Mouse (Mus musculus): ENCODE data around the gene Acaca. TPM values are rescaled to one million over a fixed set of nuclear protein-coding genes. Genes with fewer than 3 reads are reported as not detected.

Acaca gene
- total RNA-seq, 2 experiments from 2014 or later, result 25.1 to 25.4 TPM

- DNase-seq (ENCODE audit: low spot score in 2 of 2), result no peak
Measured at GRCm38 (mm10) chr11:84210876-84211275, 81.4 kb downstream of the Acaca start.

DNA sequence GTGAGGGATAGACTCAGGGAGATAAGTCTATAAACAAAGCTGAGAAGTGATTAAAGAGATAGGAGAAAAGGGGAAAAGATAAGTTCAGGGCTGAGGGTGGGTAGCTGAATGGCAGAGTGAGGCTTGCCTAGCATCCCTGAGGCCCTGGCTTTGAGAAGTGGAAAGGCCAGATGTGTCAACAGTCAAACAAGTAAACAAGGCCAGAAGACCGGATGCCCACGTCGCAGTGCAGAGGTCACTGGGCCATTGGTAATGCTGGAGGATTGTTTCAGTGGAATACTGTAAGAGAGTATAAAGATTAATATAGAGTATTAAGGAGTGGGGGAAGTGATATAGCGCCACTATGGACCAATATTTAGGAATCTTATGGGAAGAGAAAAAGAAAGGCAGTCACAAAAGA, 89.5 kb downstream of the Acaca start:
- DNase-seq (ENCODE audit: low spot score in 2 of 2), result no peak

DNA sequence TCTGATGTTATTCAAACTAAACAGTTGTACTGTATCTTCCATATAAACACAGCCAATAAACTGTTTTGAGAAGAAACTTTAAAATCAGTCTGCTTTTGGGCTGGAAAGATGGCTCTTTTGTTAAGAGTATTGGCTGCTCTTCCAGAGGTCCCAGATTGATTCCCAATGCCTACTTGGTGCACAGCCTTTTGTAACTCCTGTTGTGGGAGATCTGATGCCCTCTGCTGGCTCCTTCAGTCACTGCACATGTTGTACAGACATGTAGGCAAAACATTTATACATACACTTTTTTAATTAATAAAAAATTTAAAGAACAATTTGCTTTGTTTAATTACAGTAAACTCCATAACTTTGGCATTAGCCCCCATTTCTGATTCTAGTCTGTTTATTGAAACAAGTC, 114.1 kb downstream of the Acaca start:
- peak in 1 of 2 experiments; percentile 40 for DNase-seq (ENCODE audit: low spot score in 2 of 2)

- no peak for DNase-seq (ENCODE audit: low spot score in 2 of 2)
Measured at GRCm38 (mm10) chr11:84247370-84247769, 117.9 kb downstream of the Acaca start.

GRCm38 (mm10) chr11:84251170-84251569, 121.7 kb downstream of the Acaca start:
- no peak for DNase-seq (ENCODE audit: low spot score in 2 of 2)

DNA sequence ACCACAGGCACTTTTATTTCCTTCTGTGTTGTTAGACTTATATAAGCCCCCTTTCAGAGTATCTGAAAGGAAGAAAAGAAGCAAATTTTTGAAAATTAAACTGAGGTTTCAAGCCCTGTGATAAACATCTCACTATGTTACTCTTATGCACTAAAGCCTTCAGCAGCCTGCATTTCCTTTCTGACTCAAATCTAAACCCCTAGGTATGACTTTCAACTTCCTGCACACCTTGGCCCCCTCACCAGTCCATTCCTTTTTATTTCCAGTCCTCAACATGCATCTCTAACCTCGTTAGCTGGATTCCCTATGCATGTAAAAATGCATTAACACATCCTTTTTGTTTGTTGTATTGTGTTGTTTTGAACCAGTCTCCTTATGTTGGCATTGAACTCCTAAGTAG, 123.0 kb downstream of the Acaca start:
- DNase-seq (ENCODE audit: low spot score in 2 of 2), result no peak

GRCm38 (mm10) chr11:84255879-84256278, 126.4 kb downstream of the Acaca start:
- no peak for DNase-seq (ENCODE audit: low spot score in 2 of 2)

GRCm38 (mm10) chr11:84258053-84258710, 128.7 kb downstream of the Acaca start:
- no peak for DNase-seq (ENCODE audit: low spot score in 2 of 2)

- no peak for DNase-seq (ENCODE audit: low spot score in 2 of 2)
Measured at GRCm38 (mm10) chr11:84264490-84264889, 135.0 kb downstream of the Acaca start.

- no peak for DNase-seq (ENCODE audit: low spot score in 2 of 2)
Measured at GRCm38 (mm10) chr11:84268068-84268467, 138.6 kb downstream of the Acaca start.

DNA sequence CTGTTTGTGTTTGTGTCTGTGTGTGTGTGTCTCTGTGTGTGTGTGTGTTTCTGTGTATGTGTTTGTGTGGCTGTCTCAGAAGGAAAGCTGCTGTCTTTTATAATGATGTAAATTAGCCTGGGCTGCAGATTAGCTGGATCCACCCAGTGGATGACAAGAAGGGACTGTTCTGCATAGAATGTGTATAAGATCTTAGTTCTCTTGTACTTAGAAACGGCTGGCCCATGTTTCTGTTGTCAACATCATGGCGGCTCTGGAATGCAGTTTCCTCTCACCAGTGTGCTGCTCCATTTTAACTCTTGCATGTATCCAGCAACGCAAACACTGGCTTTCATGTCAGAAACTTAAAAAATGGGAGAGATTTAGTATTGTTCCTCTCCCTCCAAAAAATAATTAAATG, 141.0 kb downstream of the Acaca start:
- no peak for DNase-seq (ENCODE audit: low spot score in 2 of 2)

GRCm38 (mm10) chr11:84271948-84272347, 142.5 kb downstream of the Acaca start:
- DNase-seq (ENCODE audit: low spot score in 2 of 2), result no peak

- DNase-seq (ENCODE audit: low spot score in 2 of 2), result no peak
Measured at GRCm38 (mm10) chr11:84272574-84272973, 143.1 kb downstream of the Acaca start.

DNA sequence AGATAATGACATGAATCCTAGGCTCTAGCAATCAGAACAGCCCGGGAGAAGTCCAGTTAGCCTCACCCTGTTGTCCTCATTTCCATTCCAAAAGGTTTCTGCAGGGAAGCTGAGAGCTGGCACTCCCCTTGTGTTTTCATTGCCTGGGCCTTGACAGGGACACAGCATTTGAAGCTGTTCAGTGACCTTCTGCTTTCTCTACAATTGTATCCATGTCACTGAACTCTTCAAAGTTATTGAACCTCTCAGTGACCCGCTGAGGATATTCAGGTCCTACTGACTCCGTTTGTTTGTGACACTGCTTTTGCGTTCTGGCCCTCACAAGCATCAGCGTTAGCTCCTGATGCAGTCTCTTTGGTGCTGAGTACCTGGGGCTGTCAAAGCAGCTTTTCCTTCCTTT, 147.5 kb downstream of the Acaca start:
- no peak for DNase-seq (ENCODE audit: low spot score in 2 of 2)

DNA sequence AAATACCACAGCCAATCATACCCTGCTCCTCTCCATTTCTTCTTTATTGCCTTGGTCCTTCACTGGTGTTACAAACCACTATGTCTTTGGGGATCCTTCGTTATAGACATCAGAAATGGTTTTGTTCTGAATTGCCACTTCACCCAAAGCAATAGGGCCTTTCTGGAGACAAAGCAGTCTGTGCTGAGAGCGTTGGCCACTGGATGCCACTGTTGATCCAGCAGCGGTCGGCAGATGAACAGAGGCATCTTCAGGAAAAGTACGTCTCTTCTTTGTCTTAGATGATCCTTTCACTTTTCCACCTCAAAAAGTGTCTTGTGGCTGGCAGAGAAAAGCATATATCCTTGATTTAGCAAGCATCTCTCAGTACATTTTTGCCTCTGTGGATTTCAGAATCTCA, 151.8 kb downstream of the Acaca start:
- no peak for DNase-seq (ENCODE audit: low spot score in 2 of 2)

- no peak for DNase-seq (ENCODE audit: low spot score in 2 of 2)
Measured at GRCm38 (mm10) chr11:84282944-84283703, 153.7 kb downstream of the Acaca start.

DNA sequence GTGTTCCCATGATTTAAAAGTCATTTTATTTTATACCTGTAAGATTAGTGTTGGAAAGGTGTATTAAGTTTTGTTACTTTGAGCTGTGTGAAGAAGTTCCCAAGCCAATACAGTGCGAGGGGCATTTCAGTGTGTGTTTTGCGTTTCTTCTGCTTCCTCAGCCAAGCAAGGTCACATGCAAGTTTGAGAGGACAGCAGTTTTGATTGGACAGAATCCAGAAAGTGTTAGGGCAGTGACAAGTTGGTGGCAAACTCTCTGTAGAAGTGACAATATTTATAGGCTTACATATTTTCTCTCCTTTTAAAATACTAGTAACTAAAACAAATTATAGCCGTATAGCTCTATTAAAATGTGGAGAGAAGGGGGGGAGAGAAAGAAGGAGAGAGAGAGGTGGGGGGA, 161.3 kb downstream of the Acaca start:
- DNase-seq (ENCODE audit: low spot score in 2 of 2), result no peak

- DNase-seq (ENCODE audit: low spot score in 2 of 2), result no peak
Measured at GRCm38 (mm10) chr11:84292532-84292931, 163.1 kb downstream of the Acaca start.

DNA sequence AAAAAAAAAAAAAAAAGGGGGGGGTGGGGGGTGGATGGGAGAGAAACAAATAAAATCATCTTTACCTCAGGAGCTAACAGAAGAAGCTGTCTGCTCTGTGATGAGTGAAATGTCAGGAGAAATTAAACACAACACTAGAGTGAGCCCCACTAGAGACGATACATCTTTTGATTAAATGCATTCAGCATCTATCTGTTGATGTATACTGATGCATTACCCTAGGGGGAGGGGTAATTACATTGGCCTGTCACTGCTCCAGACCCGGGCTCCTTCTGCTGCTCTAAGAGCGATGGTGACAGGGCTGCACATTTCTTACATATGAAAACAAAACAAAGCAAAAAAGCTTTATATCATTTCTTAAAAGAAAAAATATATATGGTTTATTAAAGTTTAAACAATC, 163.8 kb downstream of the Acaca start:
- DNase-seq (ENCODE audit: low spot score in 2 of 2), result no peak

GRCm38 (mm10) chr11:84296337-84296736, 166.9 kb downstream of the Acaca start:
- no peak for DNase-seq (ENCODE audit: low spot score in 2 of 2)

DNA sequence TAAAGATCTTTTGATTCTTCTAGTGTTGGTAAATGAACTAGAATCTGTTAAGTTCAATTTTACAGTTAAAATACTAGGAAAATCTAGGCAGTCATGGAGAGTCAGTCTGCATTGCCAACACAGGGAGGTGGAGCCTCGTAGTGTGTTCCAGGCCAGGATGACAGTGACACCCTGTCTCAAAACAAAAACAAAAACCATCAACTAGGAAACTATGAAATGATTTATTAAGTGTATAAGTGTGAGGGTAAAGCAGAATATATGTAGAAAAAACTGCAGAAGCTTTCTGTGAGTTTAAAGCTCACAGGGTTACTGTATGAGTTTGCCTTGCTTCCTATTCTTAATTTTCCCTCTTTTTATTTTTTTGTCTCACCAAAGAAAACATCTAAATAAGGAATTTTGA, 176.0 kb downstream of the Acaca start:
- DNase-seq (ENCODE audit: low spot score in 2 of 2), result no peak

DNA sequence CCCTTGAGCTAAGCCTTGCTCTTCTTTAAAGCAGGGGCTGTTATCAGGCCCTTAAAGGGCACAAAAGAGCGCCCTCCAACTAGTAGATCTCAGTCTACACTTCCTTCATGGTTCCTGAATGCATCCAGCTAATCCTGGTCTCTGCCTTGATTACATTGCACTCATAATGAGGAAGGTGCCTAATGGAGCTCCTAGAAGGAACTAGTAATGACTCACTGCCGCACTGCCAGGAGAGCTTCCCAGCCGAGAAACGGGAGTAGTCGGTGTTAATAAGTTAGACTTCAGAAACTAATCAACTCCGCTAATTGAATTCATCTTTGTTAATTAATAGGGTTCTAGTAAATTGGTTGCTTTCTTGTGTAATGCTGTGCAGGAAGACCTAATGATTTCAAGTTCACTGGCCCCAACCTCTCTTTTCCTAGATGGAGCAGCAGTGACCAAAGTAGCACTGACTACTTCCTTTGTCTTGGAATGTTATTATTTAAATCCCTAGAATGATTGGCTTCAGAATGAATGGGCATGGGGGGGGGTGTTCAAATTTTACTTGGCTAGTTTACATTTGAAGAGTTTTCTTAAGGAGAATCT, 176.8 kb downstream of the Acaca start:
- DNase-seq (ENCODE audit: low spot score in 2 of 2), result no peak

Data from gastrocnemius, postnatal 4 days (tissue).